Mouse (Mus musculus) bone marrow macrophage, adult 2 months (primary cell): Measurements from ENCODE around the gene Egln2. TPM values are rescaled to one million over a fixed set of nuclear protein-coding genes. Genes with fewer than 3 reads are reported as not detected.

Source experiments
- H3K27ac ChIP-seq: 2 replicates; pipeline ENCODE4 v1.5.1; 2012; ENCODE audit warnings: low read depth, low read length; ENCODE audit not compliant: insufficient read depth
- H3K4me1 ChIP-seq: 2 replicates; pipeline ENCODE4 v1.6.1; 2012; ENCODE audit warnings: low read length; ENCODE audit not compliant: control insufficient read depth, insufficient read depth
- H3K4me3 ChIP-seq: 2 replicates; pipeline ENCODE4 v1.5.1; 2012; ENCODE audit warnings: mild to moderate bottlenecking, low read length, moderate library complexity; ENCODE audit not compliant: insufficient read depth
- CTCF ChIP-seq: IDR thresholded peaks from 2 replicates; pipeline ENCODE4 v1.5.1; 2012; ENCODE audit warnings: low read depth, mild to moderate bottlenecking, low read length, moderate library complexity
- POLR2A ChIP-seq: IDR thresholded peaks from 2 replicates; pipeline ENCODE4 v1.6.1; 2012; ENCODE audit warnings: mild to moderate bottlenecking, low read depth, low read length, borderline replicate concordance
- polyA plus RNA-seq: library from polyadenylated mRNA; stranded (reverse); fragments of >200 nt; gene quantifications from 2 replicates; pipeline ENCODE4 v1.2.4, GENCODE M21; 2012; ENCODE audit not compliant: missing spikeins, insufficient read depth, insufficient read length

Gene Egln2
- polyA plus RNA-seq, 1 experiment = 30.8 TPM

GRCm38 (mm10) chr7:27177942-27178323 lies 11.3 kb upstream of the Egln2 start:
- Histone ChIP-seq H3K4me3 (peak overlapping the region; percentile 74), H3K4me1 (peaks cover 9% of the 10 kb centered on the region), H3K27ac (peak overlapping the region; percentile 82)
- no peak for TF ChIP-seq POLR2A
- no peak for TF ChIP-seq CTCF

GRCm38 (mm10) chr7:27174896-27175295 lies 8.3 kb upstream of the Egln2 start:
- Histone ChIP-seq H3K4me3 (no peak overlapping the region), H3K27ac (no peak overlapping the region), H3K4me1 (peaks cover 9% of the 10 kb centered on the region)
- TF ChIP-seq POLR2A = no peak

GRCm38 (mm10) chr7:27174496-27174895 lies 7.9 kb upstream of the Egln2 start:
- Histone ChIP-seq H3K27ac (no peak overlapping the region), H3K4me3 (no peak overlapping the region), H3K4me1 (peaks cover 7% of the 10 kb centered on the region)
- TF ChIP-seq CTCF = no peak
- no peak for TF ChIP-seq POLR2A

GRCm38 (mm10) chr7:27170981-27171380 lies 4.4 kb upstream of the Egln2 start:
- H3K27ac ChIP-seq = no peak overlapping the region
- H3K4me3 ChIP-seq = no peak overlapping the region
- TF ChIP-seq POLR2A (no peak), CTCF (no peak)
- peaks cover 8% of the 10 kb centered on the region for H3K4me1 ChIP-seq

GRCm38 (mm10) chr7:27168371-27168770 lies 1.8 kb upstream of the Egln2 start:
- no peak overlapping the region for H3K4me3 ChIP-seq
- H3K4me1 ChIP-seq = peaks cover 11% of the 10 kb centered on the region
- H3K27ac ChIP-seq = no peak overlapping the region
- TF ChIP-seq POLR2A (no peak), CTCF (no peak)

- peaks cover 18% of the 10 kb centered on the region for H3K4me1 ChIP-seq
- peak overlapping the region; percentile 87 for H3K4me3 ChIP-seq
- no peak for TF ChIP-seq POLR2A
- TF ChIP-seq CTCF = no peak
- H3K27ac ChIP-seq = peak overlapping the region; percentile 87
Observed at GRCm38 (mm10) chr7:27167475-27168094, 983 bp upstream of the Egln2 start.

- peak overlapping the region; percentile 95 for H3K27ac ChIP-seq
- TF ChIP-seq CTCF (no peak), POLR2A (no peak)
- H3K4me1 ChIP-seq = peaks cover 30% of the 10 kb centered on the region
- peak overlapping the region; percentile 87 for H3K4me3 ChIP-seq
Observed at GRCm38 (mm10) chr7:27166229-27166613, 381 bp downstream of the Egln2 start.

- Histone ChIP-seq H3K4me1 (peaks cover 35% of the 10 kb centered on the region), H3K4me3 (peak overlapping the region; percentile 87), H3K27ac (peak overlapping the region; percentile 95)
- no peak for TF ChIP-seq CTCF
- no peak for TF ChIP-seq POLR2A
Observed at GRCm38 (mm10) chr7:27165696-27166095, 906 bp downstream of the Egln2 start.

- H3K4me1 ChIP-seq = peaks cover 40% of the 10 kb centered on the region
- H3K4me3 ChIP-seq = peak overlapping the region; percentile 87
- no peak overlapping the region for H3K27ac ChIP-seq
- TF ChIP-seq CTCF = no peak
- TF ChIP-seq POLR2A = no peak
Observed at GRCm38 (mm10) chr7:27165007-27165655, 1.5 kb downstream of the Egln2 start.

- TF ChIP-seq CTCF = no peak
- peaks cover 42% of the 10 kb centered on the region for H3K4me1 ChIP-seq
- H3K27ac ChIP-seq = no peak overlapping the region
- H3K4me3 ChIP-seq = no peak overlapping the region
Observed at GRCm38 (mm10) chr7:27164112-27164947, 2.3 kb downstream of the Egln2 start.
